26 mouse cellular contexts compared by ENCODE assay signal in genomic region chr9:99110213-99110612, GRCm38 (mm10). TPM values are rescaled to one million over a fixed set of nuclear protein-coding genes. Genes with fewer than 3 reads are reported as not detected.
DNase-seq lines count a peak whose midpoint lies in the region; ATAC-seq and TF ChIP-seq lines count a peak whose summit lies in the region.
"Had no signal": no experiment of that assay in that cellular context is flagged by ENCODE, and none has a peak within 500 bp of the region (broad histone marks: within the 10 kb centered on the region; RNA-seq: fewer than 3 reads in every experiment).

No protein-coding gene starts in this region.

- peaks cover 26% of the 10 kb centered on the region; the same call in 1 of the 2 replicates for H3K4me1 ChIP-seq in liver, embryonic 13.5 days (replicated peaks)
- H3K4me1 ChIP-seq in liver, postnatal 0 days (ENCODE audit: insufficient read depth), result 0 out of 2 replicates have a peak, but pooled peaks cover 3% of the 10 kb centered on the region
- H3K4me1 ChIP-seq in MEL (ENCODE audit: control insufficient read depth in 1 of 2, insufficient read depth in 2 of 2, low read length in 2 of 2), result peaks cover 3% of the 10 kb centered on the region in 2 experiments; a peak in 3 of 4 replicates
- H3K4me1 ChIP-seq: intestine, embryonic 15.5 days had no signal

- no peak for TF ChIP-seq RAD21 in MEL (IDR thresholded peaks at IDR 0.05; ENCODE audit: low read depth, low read length)

- peaks cover 18% of the 10 kb centered on the region for H3K36me3 ChIP-seq in liver, embryonic 13.5 days
- H3K36me3 ChIP-seq in liver, postnatal 0 days (replicated peaks; ENCODE audit: insufficient read depth, low read length), result peaks cover 6% of the 10 kb centered on the region; the same call in 1 of the 2 replicates
- peaks cover 0 to 3% of the 10 kb centered on the region in 2 experiments; a peak in 2 of 4 replicates for H3K36me3 ChIP-seq in MEL (ENCODE audit: control insufficient read depth in 1 of 2, insufficient read depth in 2 of 2, low read length in 2 of 2)

- H3K4me2 ChIP-seq in liver, embryonic 13.5 days, result peak overlapping the region; percentile 8; the same call in 1 of the 2 replicates
- no peak overlapping the region for H3K4me2 ChIP-seq in liver, postnatal 0 days (ENCODE audit: low read depth, low read length)
- H3K4me2 ChIP-seq: embryonic facial prominence, embryonic 13.5 days; forebrain, embryonic 15.5 days; hindbrain, embryonic 15.5 days; intestine, embryonic 15.5 days; limb, embryonic 13.5 days; midbrain, embryonic 11.5 days; neural tube, embryonic 13.5 days had no signal

- TF ChIP-seq EP300 in liver, postnatal 0 days (IDR thresholded peaks at IDR 0.05; ENCODE audit: low read depth), result no peak
- TF ChIP-seq EP300 in MEL (IDR thresholded peaks at IDR 0.05; ENCODE audit: low read depth in 1 of 2, low read length in 2 of 2), result 0 out of 4 replicates have a peak, but pooled peaks have one; percentile 7 to 21

- DNase-seq in liver, embryonic 13.5 days, result peak; percentile 8
- no peak for DNase-seq in liver, postnatal 0 days
- DNase-seq in MEL (ENCODE audit: low read depth, low spot score) (peak; percentile 56), MEL-GATA-1-ER (ENCODE audit: extremely low read depth, low read depth) (peak; percentile 30), adipocyte (ENCODE audit: low spot score) (no peak)
- DNase-seq in embryo, embryonic 10.5 days (ENCODE audit: low spot score), result no peak
- DNase-seq: adrenal gland, postnatal 36 days; cerebellum, adult 11 months; cerebellum, adult 9-10 months; cerebellum, postnatal 36 days; heart, postnatal 14 days; kidney, adult 8-10 months; right cerebral cortex, postnatal 4 days; thymus, postnatal 4 days had no signal

- no peak overlapping the region for H3K27ac ChIP-seq in liver, embryonic 13.5 days
- no peak overlapping the region for H3K27ac ChIP-seq in liver, postnatal 0 days (ENCODE audit: low read depth)
- H3K27ac ChIP-seq in MEL (ENCODE audit: control insufficient read depth, low read depth, low read length), result no peak overlapping the region
- H3K27ac ChIP-seq: embryonic facial prominence, embryonic 13.5 days; forebrain, embryonic 10.5 days; forebrain, embryonic 15.5 days; hindbrain, embryonic 10.5 days; hindbrain, embryonic 15.5 days; intestine, embryonic 15.5 days; kidney, postnatal 0 days; limb, embryonic 13.5 days; neural tube, embryonic 13.5 days had no signal

- H3K4me3 ChIP-seq in liver, embryonic 13.5 days (replicated peaks), result no peak overlapping the region
- no peak overlapping the region for H3K4me3 ChIP-seq in liver, postnatal 0 days (ENCODE audit: low read depth, low read length)
- H3K4me3 ChIP-seq in MEL (ENCODE audit: control insufficient read depth in 1 of 2, insufficient read depth in 1 of 2, low read depth in 2 of 2, low read length in 2 of 2), result no peak overlapping the region
- H3K4me3 ChIP-seq: embryonic facial prominence, embryonic 13.5 days; forebrain, embryonic 10.5 days; forebrain, embryonic 15.5 days; hindbrain, embryonic 10.5 days; hindbrain, embryonic 15.5 days; intestine, embryonic 15.5 days; limb, embryonic 13.5 days; neural tube, embryonic 13.5 days had no signal

- no peak overlapping the region for H3K9ac ChIP-seq in liver, embryonic 13.5 days
- H3K9ac ChIP-seq in liver, postnatal 0 days (replicated peaks), result no peak overlapping the region
- H3K9ac ChIP-seq in MEL (ENCODE audit: control insufficient read depth, low read depth, low read length, poor library complexity, severe bottlenecking), result no peak overlapping the region
- H3K9ac ChIP-seq: embryonic facial prominence, embryonic 13.5 days; forebrain, embryonic 15.5 days; hindbrain, embryonic 15.5 days; intestine, embryonic 15.5 days; limb, embryonic 13.5 days; neural tube, embryonic 13.5 days had no signal

- no peak for TF ChIP-seq CTCF in liver, postnatal 0 days (IDR thresholded peaks at IDR 0.05; ENCODE audit: low read depth)
- no peak for TF ChIP-seq CTCF in MEL (IDR thresholded peaks at IDR 0.05 in 2 of 3, conservative IDR thresholded peaks at IDR 0.05 in 1 of 3; ENCODE audit: control insufficient read depth in 1 of 3, insufficient read depth in 1 of 3, low read depth in 2 of 3, low read length in 3 of 3, poor library complexity in 1 of 3, severe bottlenecking in 1 of 3)

- ATAC-seq in liver, embryonic 13.5 days (ENCODE audit: low read depth), result no peak
- ATAC-seq in liver, postnatal 0 days, result no peak
- ATAC-seq in granulocyte monocyte progenitor cell, adult 5-6 weeks (replicated peaks; ENCODE audit: poor library complexity, severe bottlenecking), result 0 out of 2 replicates have a peak, but pooled peaks have one; percentile 17
- ATAC-seq: forebrain, embryonic 15.5 days; intestine, embryonic 15.5 days had no signal

- no peak for TF ChIP-seq POLR2A in MEL (IDR thresholded peaks at IDR 0.05; ENCODE audit: control insufficient read depth in 1 of 2, insufficient read depth in 1 of 2, low read depth in 1 of 2, low read length in 2 of 2, poor library complexity in 1 of 2)

- H3K27me3 ChIP-seq in liver, embryonic 13.5 days, result no peaks in the 10 kb centered on the region
- H3K27me3 ChIP-seq in liver, postnatal 0 days (ENCODE audit: insufficient read depth, low read length), result no peaks in the 10 kb centered on the region
- H3K27me3 ChIP-seq in MEL (ENCODE audit: control insufficient read depth in 1 of 2, insufficient read depth in 2 of 2, low read length in 2 of 2), result no peaks in the 10 kb centered on the region
- H3K27me3 ChIP-seq: CH12.LX; embryonic facial prominence, embryonic 13.5 days; forebrain, embryonic 15.5 days; hindbrain, embryonic 15.5 days; intestine, embryonic 15.5 days; limb, embryonic 13.5 days; neural tube, embryonic 13.5 days had no signal

- 30% methylated on average over 5 of the region's 5 CpGs for WGBS in liver, embryonic 13.5 days (ENCODE audit: insufficient replicate concordance)
- WGBS in liver, postnatal 0 days (ENCODE audit: insufficient replicate concordance), result 57% methylated on average over 5 of the region's 5 CpGs

- H3K79me2 ChIP-seq in MEL (ENCODE audit: control insufficient read depth, insufficient read depth, low read length, poor library complexity), result no peaks in the 10 kb centered on the region

- no peaks in the 10 kb centered on the region for H3K9me3 ChIP-seq in liver, embryonic 13.5 days (replicated peaks)
- H3K9me3 ChIP-seq in liver, postnatal 0 days (ENCODE audit: low read length), result no peaks in the 10 kb centered on the region
- H3K9me3 ChIP-seq in MEL (replicated peaks; ENCODE audit: insufficient read depth, low read length), result no peaks in the 10 kb centered on the region
- H3K9me3 ChIP-seq: forebrain, embryonic 15.5 days; hindbrain, embryonic 15.5 days; intestine, embryonic 15.5 days had no signal

TF ChIP-seq in MEL, 35 proteins besides CTCF, POLR2A, EP300 and RAD21:
- TF ChIP-seq SIN3A (IDR thresholded peaks at IDR 0.05; ENCODE audit: low read length) (no peak), MYC (IDR thresholded peaks at IDR 0.05; ENCODE audit: low read depth, low read length) (no peak), TAL1 (IDR thresholded peaks at IDR 0.05; ENCODE audit: low read length) (peak; percentile 45), ELF1 (IDR thresholded peaks at IDR 0.05; ENCODE audit: low read depth, low read length) (no peak)

RNA-seq across cellular contexts. Expression of gene Pik3cb, which starts 30.2 kb away (rescaled TPM):
- polyA plus RNA-seq in liver, embryonic 13.5 days (2015; fragmentation: Nextera tagmentation; extraction: Ambion mirVana), result 2.5 and 2.6 TPM in 2 replicates
- 2.0 and 2.3 TPM in 2 replicates for polyA plus RNA-seq in liver, postnatal 0 days (2015; fragmentation: Nextera tagmentation; extraction: Ambion mirVana)
- 2.2 and 2.4 TPM in 2 replicates for total RNA-seq in MEL (2012; rRNA removed)
- 1 to 10 TPM in 1 of 2 experiments, not detected in 1; 7.6 TPM for polyA plus RNA-seq in MEL (2012; ENCODE audit: insufficient read depth in 1 of 2, insufficient read length in 2 of 2, low read depth in 1 of 2, low replicate concordance in 2 of 2, missing spikeins in 1 of 2)
- 9.9 and 10.5 TPM in 2 replicates for total RNA-seq in granulocyte monocyte progenitor cell, adult 5-6 weeks (2014; fragmentation: Nextera tagmentation)
- 4.6 and 5.6 TPM in 2 replicates for total RNA-seq in granulocyte monocyte progenitor cell, adult 5-6 weeks (2017)

Comparison
In these comparisons a context has a peak if more than half of its experiments do, and no peak if none do; other contexts are left out.
1. DNase-seq: peak in liver, embryonic 13.5 days (single experiment), MEL (single experiment) and MEL-GATA-1-ER (single experiment); none in liver, postnatal 0 days (single experiment), adipocyte (single experiment) and embryo, embryonic 10.5 days (single experiment).